Mouse (Mus musculus) adipocyte (in vitro differentiated cells): Measurements from ENCODE around the gene Grm4.
A peak's percentile ranks its signal among the peaks of the same experiment; 100 is the strongest.

Experiments used
- DNase-seq: peaks from one replicate; pipeline ENCODE4 v3.0.0-alpha.2; 2016; ENCODE audit warnings: low spot score

Gene Grm4

GRCm38 (mm10) chr17:27511865-27512618 lies 9.2 kb downstream of the Grm4 start:
- no peak for DNase-seq

- DNase-seq: no peak
Measured at GRCm38 (mm10) chr17:27511125-27511735, 10.0 kb downstream of the Grm4 start.

GRCm38 (mm10) chr17:27510258-27511124 lies 10.7 kb downstream of the Grm4 start:
- no peak for DNase-seq

- no peak for DNase-seq
Measured at GRCm38 (mm10) chr17:27509056-27509455, 12.1 kb downstream of the Grm4 start.

GRCm38 (mm10) chr17:27508513-27508912 lies 12.7 kb downstream of the Grm4 start:
- DNase-seq: no peak

GRCm38 (mm10) chr17:27508002-27508401 lies 13.2 kb downstream of the Grm4 start:
- no peak for DNase-seq

- no peak for DNase-seq
Measured at GRCm38 (mm10) chr17:27507591-27507945, 13.6 kb downstream of the Grm4 start.

GRCm38 (mm10) chr17:27506871-27507590 lies 14.2 kb downstream of the Grm4 start:
- no peak for DNase-seq

GRCm38 (mm10) chr17:27506362-27506761 lies 14.8 kb downstream of the Grm4 start:
- DNase-seq: no peak

GRCm38 (mm10) chr17:27505221-27505881 lies 15.9 kb downstream of the Grm4 start:
- no peak for DNase-seq

GRCm38 (mm10) chr17:27503869-27504268 lies 17.3 kb downstream of the Grm4 start:
- DNase-seq: no peak

GRCm38 (mm10) chr17:27502736-27503445 lies 18.3 kb downstream of the Grm4 start:
- DNase-seq: no peak

GRCm38 (mm10) chr17:27502288-27502687 lies 18.9 kb downstream of the Grm4 start:
- DNase-seq: no peak

GRCm38 (mm10) chr17:27501331-27502251 lies 19.6 kb downstream of the Grm4 start:
- DNase-seq: no peak

- DNase-seq: peak; percentile 16
Measured at GRCm38 (mm10) chr17:27500811-27501210, 20.4 kb downstream of the Grm4 start.

GRCm38 (mm10) chr17:27499080-27499479 lies 22.1 kb downstream of the Grm4 start:
- DNase-seq: no peak

- DNase-seq: no peak
Measured at GRCm38 (mm10) chr17:27497798-27498197, 23.4 kb downstream of the Grm4 start.

- DNase-seq: no peak
Measured at GRCm38 (mm10) chr17:27495008-27495540, 26.1 kb downstream of the Grm4 start.

GRCm38 (mm10) chr17:27493969-27494368 lies 27.2 kb downstream of the Grm4 start:
- DNase-seq: no peak

- no peak for DNase-seq
Measured at GRCm38 (mm10) chr17:27493389-27493788, 27.8 kb downstream of the Grm4 start.
